10 mouse cellular contexts compared by ENCODE assay signal in the genomic region with DNA sequence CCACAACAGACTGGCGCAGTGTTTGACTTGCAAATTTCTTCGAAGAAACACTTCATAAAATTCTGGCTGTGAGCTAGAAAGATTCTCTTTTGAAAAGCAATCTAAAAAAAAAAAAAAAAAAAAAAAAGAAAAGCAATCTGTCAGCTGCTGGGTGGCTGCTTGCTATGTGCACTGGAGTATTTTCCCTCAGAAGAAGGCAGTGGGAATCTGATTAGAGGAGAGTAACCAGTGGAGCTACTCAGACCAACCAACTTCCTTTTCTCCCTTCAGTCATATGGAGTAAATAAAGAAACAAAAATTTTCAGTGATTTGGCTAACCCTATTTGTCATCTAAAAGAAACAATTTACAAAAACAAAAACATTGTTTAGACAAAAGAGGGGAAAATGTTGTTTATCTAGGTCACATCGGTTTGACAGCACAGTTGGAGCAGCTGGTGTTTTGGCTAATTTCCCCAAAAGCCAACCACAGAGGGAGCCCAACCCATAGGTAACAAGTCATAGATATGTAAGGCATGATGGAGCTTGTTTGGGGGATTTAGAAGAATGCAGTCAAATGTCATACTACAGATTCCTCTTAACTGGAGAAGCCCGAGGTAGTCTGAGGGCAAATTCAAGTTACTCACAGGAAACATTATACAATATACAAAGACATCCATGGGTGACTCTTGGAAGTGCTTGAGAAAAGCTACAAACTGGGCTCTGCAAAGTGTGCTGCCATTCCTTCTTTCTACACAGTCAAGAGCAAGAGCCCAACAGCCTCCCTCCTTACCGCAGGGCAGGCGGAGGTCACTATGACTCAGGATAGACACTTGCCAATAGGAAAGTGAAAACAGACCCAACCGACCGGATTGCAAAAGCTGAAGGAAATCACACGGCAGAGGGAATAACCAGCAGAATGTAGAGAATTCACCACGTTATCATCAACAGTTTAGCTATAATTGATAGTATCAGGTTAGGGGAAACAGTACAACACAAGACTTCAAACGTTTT.
A peak's percentile ranks its signal among the peaks of the same experiment; 100 is the strongest.
DNase-seq lines count a peak whose midpoint lies in the region; ATAC-seq and TF ChIP-seq lines count a peak whose summit lies in the region.
"Had no signal": no experiment of that assay in that cellular context is flagged by ENCODE, and none has a peak within 500 bp of the region (broad histone marks: within the 10 kb centered on the region; RNA-seq: fewer than 3 reads in every experiment).

No protein-coding gene starts in this region.

- TF ChIP-seq EP300 in lung, postnatal 0 days (IDR thresholded peaks at IDR 0.05), result no peak

- 70% methylated on average over 11 of the region's 11 CpGs for WGBS in heart, embryonic 11.5 days (ENCODE audit: insufficient replicate concordance)
- WGBS in lung, postnatal 0 days, result 50% methylated on average over 11 of the region's 11 CpGs
- WGBS in forebrain, embryonic 13.5 days, result 80% methylated on average over 11 of the region's 11 CpGs

- no peaks in the 10 kb centered on the region for H3K4me1 ChIP-seq in heart, embryonic 11.5 days (ENCODE audit: control insufficient read depth, insufficient read depth, low read length)
- H3K4me1 ChIP-seq in lung, postnatal 0 days (ENCODE audit: insufficient read depth, low read depth, low read length), result no peaks in the 10 kb centered on the region
- H3K4me1 ChIP-seq in forebrain, embryonic 13.5 days, result no peaks in the 10 kb centered on the region
- H3K4me1 ChIP-seq: megakaryocyte, embryonic 14.5 days had no signal

- TF ChIP-seq CTCF in lung, postnatal 0 days (IDR thresholded peaks at IDR 0.05), result 0 out of 2 replicates have a peak, but pooled peaks have one; percentile 3

- no peak overlapping the region for H3K27ac ChIP-seq in heart, embryonic 11.5 days (ENCODE audit: low read depth, low read length)
- H3K27ac ChIP-seq in lung, postnatal 0 days (ENCODE audit: low read length), result no peak overlapping the region
- no peak overlapping the region for H3K27ac ChIP-seq in forebrain, embryonic 13.5 days

- no peak overlapping the region for H3K4me3 ChIP-seq in heart, embryonic 11.5 days (ENCODE audit: low read depth, low read length)
- no peak overlapping the region for H3K4me3 ChIP-seq in lung, postnatal 0 days (ENCODE audit: low read depth, low read length)
- H3K4me3 ChIP-seq in forebrain, embryonic 13.5 days, result no peak overlapping the region
- H3K4me3 ChIP-seq: megakaryocyte, embryonic 14.5 days had no signal

- no peaks in the 10 kb centered on the region for H3K9me3 ChIP-seq in heart, embryonic 11.5 days (replicated peaks; ENCODE audit: control insufficient read depth, low read length)
- no peaks in the 10 kb centered on the region for H3K9me3 ChIP-seq in lung, postnatal 0 days (ENCODE audit: low read length)
- no peaks in the 10 kb centered on the region for H3K9me3 ChIP-seq in forebrain, embryonic 13.5 days (replicated peaks)
- H3K9me3 ChIP-seq: G1E; megakaryocyte, embryonic 14.5 days had no signal

- no peak overlapping the region for H3K4me2 ChIP-seq in heart, embryonic 11.5 days
- H3K4me2 ChIP-seq in lung, postnatal 0 days (replicated peaks; ENCODE audit: low read depth, low read length), result no peak overlapping the region
- no peak overlapping the region for H3K4me2 ChIP-seq in forebrain, embryonic 13.5 days

- ATAC-seq in heart, embryonic 11.5 days (replicated peaks; ENCODE audit: insufficient number of reproducible peaks, low FRiP score, low TSS enrichment), result no peak
- ATAC-seq in lung, postnatal 0 days, result peak; percentile 75
- no peak for ATAC-seq in forebrain, embryonic 13.5 days

- H3K27me3 ChIP-seq in heart, embryonic 11.5 days (ENCODE audit: control insufficient read depth, insufficient read depth, low read length), result no peaks in the 10 kb centered on the region
- H3K27me3 ChIP-seq in lung, postnatal 0 days (replicated peaks; ENCODE audit: insufficient read depth, low read length), result no peaks in the 10 kb centered on the region
- no peaks in the 10 kb centered on the region for H3K27me3 ChIP-seq in forebrain, embryonic 13.5 days
- H3K27me3 ChIP-seq: megakaryocyte, embryonic 14.5 days had no signal

- H3K9ac ChIP-seq in heart, embryonic 11.5 days (ENCODE audit: low read depth, low read length), result no peak overlapping the region
- no peak overlapping the region for H3K9ac ChIP-seq in lung, postnatal 0 days (replicated peaks; ENCODE audit: low read depth)
- H3K9ac ChIP-seq in forebrain, embryonic 13.5 days, result no peak overlapping the region

- no peaks in the 10 kb centered on the region for H3K36me3 ChIP-seq in heart, embryonic 11.5 days (ENCODE audit: control insufficient read depth, insufficient read depth, low read length)
- no peaks in the 10 kb centered on the region for H3K36me3 ChIP-seq in lung, postnatal 0 days (ENCODE audit: insufficient read depth, low read length)
- H3K36me3 ChIP-seq in forebrain, embryonic 13.5 days (ENCODE audit: poor library complexity, severe bottlenecking), result no peaks in the 10 kb centered on the region
- H3K36me3 ChIP-seq: G1E had no signal

- peak; percentile 97 for DNase-seq in heart, adult 11 months
- peak; percentile 95 for DNase-seq in NIH3T3 (ENCODE audit: low read depth)
- peak; percentile 91 for DNase-seq in fibroblast of lung, adult 2 months (ENCODE audit: low read depth)
- DNase-seq in lung, postnatal 0 days (ENCODE audit: low spot score), result peak; percentile 68
- DNase-seq in liver, result no peak
- no peak for DNase-seq in thymus, adult 18-20 months

Comparison
In these comparisons a context has a peak if more than half of its experiments do, and no peak if none do; other contexts are left out.
1. DNase-seq: peak in heart, adult 11 months (single experiment), NIH3T3 (single experiment), fibroblast of lung, adult 2 months (single experiment) and lung, postnatal 0 days (single experiment); none in liver (single experiment) and thymus, adult 18-20 months (0 of 2).